Mouse (Mus musculus) kidney, postnatal 0 days (tissue): ENCODE measurements around the gene Gm10985. TPM values are rescaled to one million over a fixed set of nuclear protein-coding genes. Genes with fewer than 3 reads are reported as not detected.

Source experiments
- ATAC-seq: fragments of 200-750 bp; cut with Nextera tagmentation; replicated peaks from 2 replicates; pipeline ENCODE4 v1.8.0; 2017; ENCODE audit warnings: low read depth, moderate number of reproducible peaks, moderate TSS enrichment, moderate library complexity; ENCODE audit not compliant: low FRiP score
- DNase-seq: peaks from one replicate; pipeline ENCODE4 v3.0.0-alpha.2; 2016; ENCODE audit warnings: low spot score
- H3K27ac ChIP-seq: fragments of 300-500 bp; sonication (generic); 2 replicates; pipeline ENCODE4 v1.5.1; 2014; ENCODE audit warnings: mild to moderate bottlenecking
- H3K27me3 ChIP-seq: fragments of 300-500 bp; sonication (generic); 2 replicates; pipeline ENCODE4 v1.6.1; 2014; ENCODE audit warnings: low read length, mixed read lengths; ENCODE audit not compliant: insufficient read depth
- H3K36me3 ChIP-seq: fragments of 300-500 bp; sonication (generic); 2 replicates; pipeline ENCODE4 v1.6.1; 2014; ENCODE audit warnings: low read length, mixed read lengths; ENCODE audit not compliant: insufficient read depth
- H3K4me1 ChIP-seq: fragments of 300-500 bp; sonication (generic); replicated peaks from 2 replicates; pipeline ENCODE4 v1.6.1; 2014; ENCODE audit warnings: antibody characterized with exemption, low read length, mixed read lengths; ENCODE audit not compliant: insufficient read depth
- H3K4me2 ChIP-seq: fragments of 300-500 bp; sonication (generic); 2 replicates; pipeline ENCODE4 v1.6.1; 2014; ENCODE audit warnings: mild to moderate bottlenecking, low read length, moderate library complexity, mixed read lengths
- H3K4me3 ChIP-seq: fragments of 300-500 bp; sonication (generic); replicated peaks from 2 replicates; pipeline ENCODE4 v1.5.1; 2014; ENCODE audit warnings: low read depth, low read length
- H3K9ac ChIP-seq: fragments of 300-500 bp; sonication (generic); 2 replicates; pipeline ENCODE4 v1.6.1; 2014; ENCODE audit warnings: low read depth, low read length
- H3K9me3 ChIP-seq: fragments of 300-500 bp; sonication (generic); replicated peaks from 2 replicates; pipeline ENCODE4 v1.6.1; 2016; ENCODE audit warnings: low read length, inconsistent platforms, mixed read lengths
- CTCF ChIP-seq: IDR thresholded peaks from 2 replicates; pipeline ENCODE4 v1.5.1; 2016; ENCODE audit warnings: antibody characterized with exemption, low read depth, mild to moderate bottlenecking, moderate library complexity
- WGBS: fragments of 180-500 bp; shearing (Covaris S2); extraction: QIAGEN DNeasy Blood & Tissue Kit; methylation state at CpG from one replicate; pipeline ENCODE4 v1.1.7; 2014; 5-methylcytosine and 5-hydroxymethylcytosine counted together
- polyA plus RNA-seq: library from polyadenylated mRNA; unstranded; fragments of >200 nt; fragmentation: Nextera tagmentation; extraction: Ambion mirVana; gene quantifications from 2 replicates; pipeline ENCODE4 v1.2.1, GENCODE M21; 2015

The Gm10985 gene
- polyA plus RNA-seq, 1 experiment from 2014 or later: not detected

DNA sequence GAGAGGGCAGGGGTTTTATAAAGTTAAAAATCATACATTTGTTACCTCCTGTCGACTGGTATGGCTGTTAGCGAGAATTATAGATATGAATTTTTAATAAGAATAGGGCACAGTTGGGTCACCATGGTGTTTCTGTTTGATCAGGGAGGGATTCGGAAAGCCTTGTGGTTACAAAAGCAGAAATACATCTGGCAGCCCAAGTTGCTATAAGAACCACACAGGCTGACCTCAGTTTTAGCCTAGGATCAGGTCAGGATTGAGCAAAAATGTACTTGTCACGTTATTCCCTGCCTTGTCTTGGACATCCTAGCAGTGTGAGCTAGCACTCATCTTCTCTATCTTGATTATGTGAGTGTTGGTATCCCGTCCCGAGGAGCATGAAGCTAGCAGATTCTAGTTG lies 25.6 kb downstream of the Gm10985 start:
- Histone ChIP-seq H3K9ac (no peak overlapping the region), H3K4me1 (0 out of 2 replicates have a peak, but pooled peaks cover 2% of the 10 kb centered on the region), H3K9me3 (no peaks in the 10 kb centered on the region), H3K27me3 (no peaks in the 10 kb centered on the region), H3K4me3 (no peak overlapping the region), H3K27ac (no peak overlapping the region), H3K4me2 (no peak overlapping the region), H3K36me3 (no peaks in the 10 kb centered on the region)
- no peak for ATAC-seq
- no peak for DNase-seq
- WGBS: 84% methylated on average over 6 of the region's 6 CpGs
- TF ChIP-seq CTCF: no peak

DNA sequence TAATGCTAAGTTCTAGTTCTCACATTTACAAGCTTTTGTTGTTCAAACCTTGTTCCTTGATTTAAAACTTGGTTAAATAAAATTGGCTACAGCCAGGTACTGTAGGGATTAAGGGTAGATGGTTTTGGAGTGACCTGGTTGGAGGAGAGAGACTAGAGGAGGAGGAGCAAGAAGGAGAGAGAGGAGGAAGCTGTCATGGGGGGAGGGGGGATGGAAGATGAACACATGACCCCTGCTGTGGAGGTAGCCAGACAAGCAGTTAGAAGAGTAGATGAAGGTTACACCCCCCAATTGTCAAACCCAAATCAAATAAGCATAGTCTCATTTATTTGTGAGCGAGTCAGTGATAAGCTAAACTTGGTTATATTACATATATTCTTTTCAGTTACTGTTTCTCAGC lies 26.7 kb downstream of the Gm10985 start:
- Histone ChIP-seq H3K9ac (no peak overlapping the region), H3K27ac (no peak overlapping the region), H3K4me1 (0 out of 2 replicates have a peak, but pooled peaks cover 2% of the 10 kb centered on the region), H3K27me3 (no peaks in the 10 kb centered on the region), H3K4me3 (no peak overlapping the region), H3K9me3 (no peaks in the 10 kb centered on the region), H3K4me2 (no peak overlapping the region), H3K36me3 (no peaks in the 10 kb centered on the region)
- DNase-seq (no peak), ATAC-seq (no peak)
- no peak for TF ChIP-seq CTCF
- 97% methylated on average over 1 of the region's 1 CpGs for WGBS

- Histone ChIP-seq H3K27ac (no peak overlapping the region), H3K9me3 (no peaks in the 10 kb centered on the region), H3K27me3 (no peaks in the 10 kb centered on the region), H3K4me2 (no peak overlapping the region), H3K4me1 (no peaks in the 10 kb centered on the region), H3K9ac (no peak overlapping the region), H3K36me3 (no peaks in the 10 kb centered on the region), H3K4me3 (no peak overlapping the region)
- TF ChIP-seq CTCF: no peak
- DNase-seq: peak; percentile 33
- 87% methylated on average over 12 of the region's 12 CpGs for WGBS
- no peak for ATAC-seq
These were observed 46.0 kb downstream of the Gm10985 start for GRCm38 (mm10) chr3:53890619-53891540.

Other genes with a start within 250 kb of the Gm10985 start
- gene Frem2, start 187.7 kb upstream of the Gm10985 start, polyA plus RNA-seq: 9.0 and 10.8 TPM in 2 replicates
- gene Ufm1, start 18.7 kb downstream of the Gm10985 start, polyA plus RNA-seq: 128 and 130 TPM in 2 replicates